Mouse (Mus musculus) cerebellum, postnatal 36 days (tissue): ENCODE results near the gene Matn1.

ENCODE experiments used
- DNase-seq, 2 experiments: peaks; one replicate each; pipeline ENCODE4 v3.0.0; 2021 to 2022; ENCODE audit warnings: mixed read lengths in 2 of 2

Gene Matn1

DNA sequence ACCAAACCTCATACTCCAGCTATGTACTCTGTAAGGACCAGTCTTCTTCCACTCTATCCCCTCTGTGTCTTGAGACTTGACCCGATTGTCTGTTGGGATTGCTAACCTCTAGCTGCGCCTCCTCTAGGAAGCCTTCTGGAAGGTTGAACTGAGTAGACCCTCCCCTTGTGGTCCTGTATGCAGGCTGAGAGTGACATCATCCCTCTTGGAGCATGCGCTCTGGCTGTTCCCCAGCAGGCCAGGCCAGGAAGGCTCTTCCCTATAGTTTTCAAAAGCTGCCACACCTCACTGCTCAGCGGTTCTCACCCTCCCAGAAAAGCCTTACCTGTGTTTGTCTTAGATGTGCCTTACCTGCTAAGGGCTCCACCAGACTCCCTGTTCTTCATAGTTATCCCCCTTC lies 42.9 kb downstream of the Matn1 start:
- DNase-seq: no peak

DNA sequence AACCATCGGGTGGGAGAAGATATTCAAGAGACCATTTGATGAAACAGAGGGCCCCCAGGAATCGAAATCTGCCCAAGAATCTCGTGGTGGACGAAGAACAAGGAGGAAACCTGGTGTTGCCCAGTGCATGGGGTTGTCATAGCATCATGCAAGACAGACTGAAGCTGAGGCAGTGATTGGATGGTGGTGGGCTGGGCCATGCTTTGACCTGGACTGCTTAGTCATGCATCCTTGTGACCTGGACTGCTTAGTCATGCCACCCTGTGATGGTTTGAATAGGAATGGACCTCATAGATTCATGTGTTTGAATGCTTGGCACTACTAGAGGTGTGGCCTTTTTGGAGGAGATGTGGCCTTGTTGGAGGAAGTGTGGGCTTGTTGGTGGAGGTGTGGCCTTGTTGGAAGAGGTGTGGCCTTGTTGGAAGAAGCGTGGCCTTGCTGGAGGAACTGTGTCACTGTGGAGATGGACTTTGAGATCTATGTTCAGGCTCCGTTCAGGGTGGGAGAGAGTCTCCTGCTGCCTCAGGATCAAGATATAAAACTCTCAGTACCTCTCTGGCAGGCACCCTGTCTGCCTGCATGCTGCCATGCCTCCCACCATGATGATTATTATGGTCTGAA lies 44.1 kb downstream of the Matn1 start:
- DNase-seq: no peak

DNA sequence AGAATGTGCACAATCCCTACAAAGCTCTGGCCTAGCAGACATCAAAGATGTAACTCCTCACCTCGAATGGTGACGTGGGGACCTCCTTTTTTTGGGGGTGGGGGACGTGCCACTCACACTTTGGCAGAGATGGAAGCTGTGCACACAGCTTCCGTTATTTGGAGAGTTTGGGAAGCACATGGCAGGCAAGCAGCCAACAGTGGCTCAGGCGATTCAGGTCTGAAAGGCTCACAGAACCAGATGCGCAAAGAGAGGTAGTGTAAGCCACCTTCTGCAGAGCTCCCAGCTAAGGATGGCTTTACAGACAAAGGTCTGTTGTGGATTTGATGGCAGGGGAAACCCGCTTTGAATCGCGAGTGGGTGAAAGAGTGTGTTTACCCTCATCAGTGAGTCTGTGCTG lies 45.0 kb downstream of the Matn1 start:
- no peak for DNase-seq

DNA sequence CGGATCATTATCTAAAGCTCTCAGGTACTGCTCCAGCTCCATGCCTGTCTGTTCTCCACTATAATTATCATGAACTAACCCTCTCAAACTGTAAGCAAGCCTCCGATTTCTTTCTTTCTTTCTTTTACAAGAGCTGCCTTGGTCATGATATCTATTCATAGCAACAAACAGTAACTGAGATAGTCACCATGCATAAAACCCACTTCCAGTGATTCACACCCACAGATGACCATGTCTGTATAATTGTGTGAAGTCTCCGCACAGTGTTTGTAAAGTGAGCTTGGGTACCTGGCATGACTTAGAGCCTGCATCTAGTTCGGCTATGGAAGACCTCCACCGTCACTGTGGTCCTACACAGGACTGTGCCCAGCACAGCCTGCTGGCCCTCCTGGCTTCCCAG lies 46.8 kb downstream of the Matn1 start:
- no peak for DNase-seq

DNA sequence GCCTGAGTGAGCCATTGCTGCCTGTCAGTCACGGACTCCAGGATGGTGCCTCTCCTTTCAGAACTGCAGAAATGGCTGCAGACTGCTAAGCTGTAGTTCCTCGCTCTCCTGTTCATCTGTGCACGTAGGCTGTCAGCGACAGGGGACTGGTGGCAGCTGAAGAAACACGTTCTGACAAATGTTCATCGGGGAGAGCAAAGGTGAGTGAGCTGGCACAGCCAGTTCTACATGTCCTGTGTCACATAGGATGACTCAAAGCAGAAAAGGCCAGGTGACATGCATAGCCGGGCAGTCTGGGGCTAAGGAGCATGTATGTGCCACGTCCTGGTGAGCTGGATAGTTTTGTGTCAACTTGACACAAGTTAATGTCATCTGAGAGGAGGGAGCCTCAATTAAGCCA lies 50.4 kb downstream of the Matn1 start:
- DNase-seq: no peak

DNA sequence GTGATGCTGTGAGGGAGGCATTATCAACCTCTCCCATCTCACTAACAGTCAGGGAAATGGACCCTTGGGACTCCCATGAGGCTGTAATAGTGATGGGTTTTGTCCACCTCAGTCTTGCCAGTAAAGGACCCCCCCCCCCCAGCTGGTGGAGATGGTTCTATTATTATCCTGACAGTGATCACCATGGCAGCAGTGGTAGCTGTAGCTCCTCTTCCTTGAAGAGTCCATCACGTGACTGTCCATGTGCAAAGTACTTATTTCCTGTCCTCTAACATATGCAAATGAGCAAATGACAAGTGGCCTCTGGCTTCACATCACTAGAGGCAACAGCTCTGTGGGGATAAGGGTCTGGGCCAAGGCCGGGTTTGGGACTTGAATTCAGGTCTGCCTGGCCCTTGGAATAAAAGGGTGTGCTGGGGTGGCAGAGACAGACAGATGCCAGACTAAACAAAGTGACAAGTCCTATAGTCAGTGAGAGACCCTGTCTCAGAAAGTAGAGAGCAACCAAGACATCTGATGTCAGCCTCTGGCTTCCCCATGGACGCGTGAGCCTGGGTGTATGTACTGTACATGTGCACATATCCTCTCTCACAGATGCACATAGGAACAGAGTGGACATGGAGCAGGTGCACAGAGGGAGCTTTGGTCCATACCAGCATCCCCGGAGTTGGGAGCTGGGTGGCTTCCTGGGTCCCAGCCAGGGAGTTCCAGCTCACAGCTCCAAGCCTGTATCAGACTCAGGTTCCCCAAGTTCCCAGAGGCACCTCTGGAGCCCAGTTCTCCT lies 55.8 kb downstream of the Matn1 start:
- no peak for DNase-seq

DNA sequence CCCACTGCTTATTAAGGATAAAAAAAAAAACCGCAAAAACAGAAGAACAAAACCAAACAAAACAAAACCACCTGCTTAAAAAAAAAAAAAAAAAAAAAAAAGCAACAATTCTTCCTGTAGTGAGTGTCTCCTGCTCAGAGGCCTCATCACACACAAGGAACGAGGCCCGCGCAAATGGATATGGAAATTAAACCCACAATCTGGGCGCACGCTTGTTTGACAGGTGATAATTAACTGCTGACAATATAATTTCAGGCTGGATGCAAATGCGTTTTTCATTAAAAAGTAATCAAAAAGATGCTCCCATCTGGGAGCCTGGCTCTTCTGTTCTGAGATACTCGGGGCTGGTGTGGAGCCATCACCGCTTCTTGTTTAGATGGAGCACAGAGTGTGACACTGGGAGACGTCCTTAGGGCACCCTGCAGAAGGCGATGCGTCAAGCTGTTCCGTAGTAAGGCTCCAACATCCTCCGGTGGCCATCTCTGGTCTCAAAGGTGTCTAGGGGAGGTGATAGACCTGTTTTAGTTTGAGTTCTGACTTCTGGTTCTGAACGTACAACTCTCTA lies 56.5 kb downstream of the Matn1 start:
- no peak for DNase-seq
